Mouse (Mus musculus) cerebellum, postnatal 14 days (tissue): ENCODE results near the gene Notch3.
"Not testable (repeated sequence)": the region's sequence is repeated elsewhere in the genome, so short reads cannot be mapped to it uniquely, and the experiment has no call there.

Experiments used
- DNase-seq, 2 experiments: peaks; one replicate each; pipeline ENCODE4 v3.0.0; 2021; ENCODE audit warnings: mixed read lengths in 2 of 2

Notch3 gene

DNA sequence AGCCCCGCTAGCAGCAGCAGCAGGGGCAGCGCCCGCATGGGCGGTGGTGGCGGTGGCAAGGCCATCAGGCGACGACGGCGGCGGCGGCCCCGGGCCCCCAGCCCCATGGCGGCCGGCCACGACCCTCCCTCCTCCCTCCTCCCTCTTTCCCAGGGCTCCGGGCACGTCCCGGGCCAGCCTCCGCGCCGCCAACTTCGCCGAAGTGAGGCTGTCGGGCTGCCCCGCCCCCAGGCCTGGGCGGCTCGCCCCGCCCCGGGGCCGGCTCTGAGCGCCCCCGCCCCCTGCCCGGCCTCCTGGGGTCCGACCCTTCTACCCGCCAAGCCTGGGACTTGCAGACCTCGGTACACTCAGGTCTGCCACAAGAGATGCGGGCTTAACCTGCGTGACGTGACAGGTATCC lies at the start of gene Notch3:
Gene Notch3 (minus strand): TSS at position 166 of the 400 bp plus-strand sequence.
- peak in 1 of 2 experiments; percentile 34 for DNase-seq

DNA sequence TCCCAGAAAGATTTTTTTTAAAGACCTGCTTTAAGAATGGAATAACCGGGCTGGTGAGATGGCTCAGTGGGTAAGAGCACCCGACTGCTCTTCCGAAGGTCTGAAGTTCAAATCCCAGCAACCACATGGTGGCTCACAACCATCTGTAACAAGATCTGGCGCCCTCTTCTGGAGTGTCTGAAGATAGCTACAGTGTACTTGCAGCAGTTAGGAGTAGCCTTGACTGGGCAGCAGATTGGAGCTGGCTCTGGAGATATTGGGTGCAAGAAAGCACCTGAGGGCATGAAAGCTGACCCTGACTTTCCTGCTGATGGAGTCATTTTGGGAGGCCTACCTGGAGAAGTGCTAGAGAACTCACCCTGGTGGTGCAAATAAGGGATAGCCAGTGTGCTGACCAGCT lies 48.9 kb upstream of the Notch3 start:
- DNase-seq, result not testable (repeated sequence)

DNA sequence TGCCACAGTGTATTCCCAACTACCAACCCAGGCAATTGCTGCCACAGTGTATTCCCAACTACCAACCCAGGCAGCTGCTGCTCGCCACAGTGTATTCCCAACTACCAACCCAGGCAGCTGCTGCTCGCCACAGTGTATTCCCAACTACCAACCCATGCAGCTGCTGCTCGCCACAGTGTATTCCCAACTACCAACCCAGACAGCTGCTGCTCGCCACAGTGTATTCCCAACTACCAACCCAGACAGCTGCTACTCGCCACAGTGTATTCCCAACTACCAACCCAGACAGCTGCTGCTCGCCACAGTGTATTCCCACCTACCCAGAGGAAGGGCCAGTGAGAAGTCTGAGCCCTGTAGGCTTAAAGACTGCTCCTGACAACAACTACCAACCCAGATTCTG lies 44.9 kb upstream of the Notch3 start:
- DNase-seq, result not testable (repeated sequence)

DNA sequence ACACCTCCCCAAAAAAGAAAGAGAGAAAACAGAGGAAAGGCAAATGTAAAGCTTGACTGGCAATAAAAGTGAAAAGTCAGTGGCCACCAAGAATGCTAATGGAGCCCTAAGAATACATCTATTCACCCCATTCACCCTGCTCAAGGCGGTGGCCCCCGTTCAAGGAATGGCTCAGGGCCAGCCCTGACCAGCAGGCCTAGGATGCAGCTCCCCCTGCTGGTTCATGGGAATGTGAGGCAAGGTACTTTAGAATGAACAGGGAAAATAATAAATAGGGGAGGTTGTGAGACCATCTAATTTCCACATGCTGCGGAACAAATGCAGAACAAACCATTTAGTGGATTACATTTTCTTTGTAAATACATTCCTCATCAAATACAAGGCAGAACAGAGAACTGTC lies 43.1 kb upstream of the Notch3 start:
- peak; percentile 80 to 85 for DNase-seq

DNA sequence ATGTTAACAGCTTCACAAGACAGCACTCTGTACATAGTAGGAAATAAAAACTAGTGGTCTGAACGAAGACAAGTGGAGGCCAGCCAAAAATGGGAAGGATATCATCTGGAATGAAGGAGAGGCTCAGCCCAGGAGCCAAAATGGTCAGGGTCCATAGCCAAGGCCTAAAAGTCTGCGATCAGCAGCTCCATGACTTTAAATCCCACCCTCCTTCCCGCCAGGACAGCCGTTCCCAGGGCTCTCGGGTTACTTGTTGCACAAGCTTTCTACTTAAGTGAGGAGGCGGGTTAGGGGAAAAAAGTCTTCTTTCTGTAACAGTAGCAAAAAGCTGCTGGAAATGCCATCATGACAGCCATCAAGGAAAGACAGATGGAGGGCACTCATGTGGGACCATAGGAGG lies 42.5 kb upstream of the Notch3 start:
- DNase-seq, result no peak

DNA sequence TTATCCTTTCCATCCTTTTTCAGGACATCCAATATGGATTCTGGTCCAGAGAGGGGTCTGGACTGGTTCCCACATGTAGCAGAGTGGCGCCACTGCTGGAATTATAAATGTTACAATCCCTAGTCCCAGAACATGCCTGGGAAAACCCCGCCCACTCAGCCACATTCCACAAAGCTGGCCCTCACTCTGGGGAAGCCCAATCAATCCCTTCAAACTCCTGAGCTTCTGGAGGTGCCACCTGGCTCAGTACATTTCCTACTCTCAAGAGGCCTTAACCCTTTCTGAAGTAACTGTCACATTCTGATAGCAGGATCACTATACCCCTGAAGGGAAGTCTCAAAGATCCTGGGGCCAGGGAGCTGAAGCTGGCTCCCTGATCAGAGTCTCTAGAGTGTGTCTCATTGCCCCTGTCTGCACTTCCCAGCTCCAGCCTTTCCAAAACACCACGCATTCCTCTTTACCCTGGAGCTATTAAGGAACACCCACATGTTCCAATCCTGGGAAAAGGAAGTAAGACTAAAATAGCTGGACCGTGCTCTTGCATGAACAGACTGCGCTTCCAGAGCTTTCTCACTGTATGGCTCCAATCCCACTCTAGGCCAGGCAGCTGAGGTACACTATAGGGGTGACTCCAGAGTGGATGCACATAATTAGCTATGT lies 41.1 kb upstream of the Notch3 start:
- DNase-seq, result no peak

DNA sequence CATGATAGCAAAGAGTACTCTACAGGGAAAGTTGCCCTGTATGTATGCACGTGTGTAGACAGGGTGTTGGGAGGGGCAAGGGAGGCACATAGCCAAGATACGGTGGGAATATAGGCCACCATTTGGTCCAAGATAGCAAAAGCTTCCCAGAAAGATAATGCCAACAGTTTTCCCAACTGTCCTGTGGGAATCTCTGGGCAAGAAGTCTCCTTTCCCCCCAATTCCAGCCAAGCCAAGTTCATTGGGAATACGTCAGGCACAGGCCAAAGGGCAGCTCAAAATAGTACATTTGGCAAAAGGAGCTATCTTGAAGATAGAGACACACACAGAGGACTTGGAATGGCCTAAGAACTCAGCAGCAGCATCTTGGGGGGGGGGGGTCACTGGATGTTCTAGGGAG lies 38.7 kb upstream of the Notch3 start:
- DNase-seq, result no peak

DNA sequence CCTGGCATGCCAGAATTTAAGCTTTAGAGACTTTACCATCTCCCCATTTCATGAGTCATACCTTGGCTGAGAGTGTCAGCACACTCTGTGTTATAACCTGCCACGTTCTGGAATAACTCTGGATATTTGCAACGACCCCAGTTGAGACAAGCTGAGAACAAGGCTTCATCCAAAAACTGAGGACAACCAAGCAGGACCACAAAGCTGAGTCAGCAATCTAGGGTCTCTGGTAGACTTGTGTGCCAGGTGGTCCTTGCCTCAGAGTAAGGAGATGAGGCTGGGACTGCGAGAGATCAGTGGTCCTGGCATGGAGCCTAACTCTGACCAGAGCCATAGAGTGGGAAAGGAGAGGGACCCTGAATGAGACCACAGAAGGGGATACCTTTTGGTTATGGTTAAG lies 36.3 kb upstream of the Notch3 start:
- no peak for DNase-seq

DNA sequence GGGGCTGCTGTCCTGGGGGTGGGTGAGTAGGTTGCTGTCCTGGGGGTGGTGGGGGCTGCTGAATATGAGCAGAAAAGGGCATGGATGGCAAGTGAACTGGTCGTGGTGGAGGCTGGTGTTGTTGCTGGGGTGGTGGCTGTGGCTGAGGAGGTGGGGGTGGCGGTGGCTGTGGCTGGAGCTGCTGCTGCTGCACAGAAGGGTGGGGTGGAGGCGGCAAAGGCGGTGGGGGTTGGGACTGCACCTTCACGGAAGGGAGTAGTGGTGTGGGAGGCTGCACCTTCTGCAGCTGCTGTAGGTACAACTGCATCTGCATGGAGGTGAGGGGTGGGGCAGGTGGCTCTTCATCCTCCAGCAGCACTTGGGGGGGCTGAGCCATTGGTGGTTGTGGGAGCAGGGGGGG lies 34.4 kb upstream of the Notch3 start:
- no peak for DNase-seq

DNA sequence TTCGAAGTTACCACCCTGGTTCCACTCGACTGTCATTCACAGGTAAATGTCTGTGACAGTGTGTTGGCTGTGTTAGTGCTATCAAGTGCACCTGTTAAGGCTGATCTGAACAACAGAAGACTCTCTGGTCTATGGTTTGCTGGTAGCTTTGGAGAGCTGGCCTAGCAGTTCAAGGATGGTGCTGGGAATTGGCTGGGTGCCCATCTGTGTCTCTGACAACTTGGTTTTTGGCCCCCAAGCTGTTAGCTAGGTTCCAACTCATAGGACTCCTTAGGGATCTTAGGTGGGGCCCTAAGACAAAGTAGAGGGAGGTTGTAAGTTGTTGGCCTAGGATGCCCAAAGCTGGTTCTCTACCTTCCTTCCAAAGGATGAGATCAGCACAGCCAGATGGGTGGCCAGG lies 33.1 kb upstream of the Notch3 start:
- no peak for DNase-seq

DNA sequence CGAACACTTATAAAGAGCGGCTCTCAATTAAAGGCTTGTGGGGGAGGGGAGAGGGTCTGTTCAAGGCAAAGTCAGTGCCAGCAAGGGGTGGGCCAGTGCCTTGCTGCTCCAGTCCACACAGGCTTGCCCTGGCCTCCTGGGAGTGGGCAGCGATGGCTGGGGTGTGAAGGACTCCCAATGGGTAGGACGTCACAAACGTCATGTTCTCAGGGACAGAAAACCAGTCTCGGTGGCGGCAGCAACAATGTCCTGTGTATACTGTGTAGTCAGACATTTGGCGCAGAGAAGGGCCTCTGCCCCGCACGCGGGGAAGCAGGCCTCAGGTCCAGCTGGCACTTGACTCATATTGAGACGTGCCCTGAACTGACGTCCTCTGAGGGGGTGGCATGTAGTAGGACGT lies 30.5 kb upstream of the Notch3 start:
- peak; percentile 45 to 48 for DNase-seq

DNA sequence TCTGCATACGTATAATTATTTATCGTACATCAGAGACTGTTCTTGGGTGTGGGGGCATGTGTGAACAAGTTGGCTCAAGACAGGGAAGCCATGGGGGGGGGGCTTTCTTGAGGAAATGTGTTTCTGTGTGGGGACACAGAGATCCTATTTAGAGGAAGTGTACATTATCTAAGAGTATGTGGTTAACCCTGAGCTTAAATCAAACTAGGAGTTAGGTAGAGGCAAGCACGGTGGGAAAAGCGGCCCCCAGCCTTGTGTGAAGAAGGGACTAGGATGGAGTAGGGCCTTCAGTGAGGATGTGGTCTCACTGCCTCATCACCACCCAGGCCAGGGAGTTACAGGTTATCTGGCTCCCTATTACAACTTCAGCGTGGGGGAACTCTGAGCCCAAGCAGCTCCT lies 29.1 kb upstream of the Notch3 start:
- DNase-seq, result no peak

DNA sequence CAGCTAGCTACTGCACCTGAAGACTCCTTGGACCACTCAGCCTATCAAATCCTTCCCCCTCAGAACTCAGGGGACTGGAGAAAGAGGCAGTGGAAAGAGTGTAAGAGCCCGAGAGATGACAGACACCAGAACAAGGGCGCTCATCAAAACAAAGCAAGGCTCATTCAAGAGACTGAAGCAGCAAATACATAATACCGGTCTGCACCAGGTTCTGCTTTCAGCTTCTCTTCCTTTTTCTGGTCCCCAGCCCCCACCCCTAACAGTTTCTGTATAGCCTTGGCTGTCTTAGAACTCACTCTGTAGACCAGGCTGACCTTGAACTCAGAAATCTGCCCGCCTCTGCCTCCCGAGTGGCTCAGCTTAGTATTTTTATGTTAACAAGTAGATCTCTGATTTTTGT lies 26.4 kb upstream of the Notch3 start:
- no peak for DNase-seq

DNA sequence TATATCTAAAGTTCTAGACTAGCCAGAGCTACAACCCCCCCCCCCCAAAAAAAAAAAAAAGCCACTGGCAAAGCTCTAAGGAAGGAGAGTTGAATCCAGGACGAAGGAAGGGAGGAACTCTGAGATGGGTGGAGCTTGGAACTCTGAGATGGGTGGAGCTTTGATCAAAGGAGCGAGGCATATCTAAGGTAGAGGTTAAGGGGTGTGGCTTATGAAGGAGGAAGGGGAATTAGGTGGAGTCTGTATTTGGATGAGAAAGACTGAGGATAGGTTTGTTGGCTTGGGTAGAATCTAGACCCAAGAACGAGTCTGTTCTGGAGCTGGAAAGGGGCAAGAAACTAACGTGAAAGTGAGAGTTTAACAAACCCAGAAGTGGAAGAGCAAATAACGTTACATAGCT lies 23.2 kb upstream of the Notch3 start:
- no peak for DNase-seq

DNA sequence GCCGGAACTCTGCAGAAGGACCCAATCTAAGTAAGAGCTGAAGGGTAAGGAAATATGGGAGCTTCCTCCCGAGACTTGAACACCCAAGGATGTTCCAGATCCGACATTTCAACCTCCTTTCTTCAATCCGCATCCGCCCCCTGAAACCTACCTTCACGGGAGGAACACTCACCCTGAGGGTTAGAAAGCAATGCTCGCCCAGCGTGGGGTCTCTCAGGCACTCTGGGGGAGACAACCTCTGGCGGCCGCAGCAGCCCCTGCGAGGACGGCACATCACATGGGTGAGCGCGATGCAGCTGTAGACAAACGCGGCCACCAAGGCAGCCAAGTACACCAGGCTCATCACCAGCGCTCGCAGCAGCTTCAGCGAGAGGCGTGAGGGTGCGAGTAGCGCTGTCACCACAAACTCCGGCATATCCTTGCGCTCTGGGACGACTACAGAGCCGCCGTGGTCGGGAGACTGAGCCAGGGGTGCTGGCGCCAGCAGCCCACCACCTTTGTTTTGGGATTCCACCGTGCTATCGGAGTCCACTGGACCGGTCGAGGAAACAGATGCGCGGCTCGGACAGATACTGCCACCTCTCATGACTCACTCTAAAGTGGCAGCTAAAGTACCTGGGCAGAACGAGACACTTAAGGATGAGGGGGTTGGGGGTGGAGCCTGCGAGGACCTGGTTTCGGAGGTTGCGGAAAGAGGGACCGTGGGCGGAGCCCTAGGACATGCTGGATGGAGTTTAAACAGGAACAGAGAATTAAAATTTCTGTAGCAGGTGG lies 22.4 kb upstream of the Notch3 start, which contains the start of gene Ephx3:
Gene Ephx3 (minus strand): TSS at position 687 of the 774 bp plus-strand sequence.
- no peak for DNase-seq

DNA sequence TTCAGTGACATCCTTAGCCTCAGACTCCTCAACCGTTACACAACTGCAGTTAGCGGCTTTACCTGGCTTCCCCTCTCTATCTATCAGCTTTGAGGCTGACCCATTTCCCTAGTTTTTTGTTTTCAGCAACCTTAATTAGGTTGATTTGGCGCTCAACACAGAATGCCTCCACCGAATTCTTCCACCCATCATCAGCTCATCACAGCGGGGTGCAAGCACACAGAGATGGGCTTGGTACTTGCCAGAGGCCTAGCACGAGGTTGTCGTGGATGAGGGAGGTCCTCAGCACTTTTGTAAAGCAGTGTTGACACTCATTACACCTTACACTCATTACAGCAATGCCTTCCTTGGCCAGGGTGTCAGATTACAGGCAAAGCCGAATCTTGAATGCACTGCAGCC lies 16.4 kb upstream of the Notch3 start:
- DNase-seq, result no peak

DNA sequence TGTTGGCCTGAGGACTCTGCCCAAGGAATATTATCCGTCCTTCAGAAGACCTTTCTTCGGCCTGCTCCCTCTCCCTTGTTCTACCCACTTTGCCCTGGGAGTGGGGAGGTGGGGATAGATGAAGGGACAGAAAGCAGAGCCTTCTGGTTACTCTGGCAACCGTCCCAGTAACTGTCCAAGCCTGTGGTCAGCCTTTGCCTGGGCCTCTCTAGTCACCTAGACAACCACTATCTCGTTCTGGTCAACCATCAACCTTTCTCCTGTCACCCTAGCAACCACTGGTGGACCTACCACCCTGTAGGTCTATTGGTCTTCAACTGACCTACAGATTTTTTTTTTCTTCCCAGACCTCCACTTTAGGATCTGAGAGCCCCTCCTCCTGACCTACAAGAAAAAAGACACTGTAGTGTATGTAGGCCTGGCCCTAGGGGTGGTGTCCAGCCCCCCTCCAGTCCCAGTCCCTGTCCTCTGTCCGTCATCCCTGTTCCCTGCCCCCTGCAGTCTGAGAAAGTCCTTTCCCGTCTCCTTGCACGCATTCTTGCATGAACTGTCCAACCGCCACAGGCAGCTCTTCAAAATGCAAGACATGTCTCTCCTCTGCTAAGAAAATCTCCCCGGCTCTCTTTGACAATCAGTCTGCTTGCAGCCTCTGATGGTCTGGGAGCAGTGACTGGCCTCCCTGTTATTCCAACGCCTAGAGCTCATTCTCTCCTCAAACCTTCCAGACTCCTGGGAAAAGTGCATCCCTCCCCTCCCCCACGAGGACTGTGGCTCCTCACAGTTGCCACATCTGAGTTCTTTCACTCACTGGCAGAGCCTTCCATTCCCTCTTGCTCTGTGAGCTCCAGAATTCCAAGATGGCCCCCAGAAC lies 13.2 kb upstream of the Notch3 start:
- DNase-seq, result peak; percentile 31 to 55

DNA sequence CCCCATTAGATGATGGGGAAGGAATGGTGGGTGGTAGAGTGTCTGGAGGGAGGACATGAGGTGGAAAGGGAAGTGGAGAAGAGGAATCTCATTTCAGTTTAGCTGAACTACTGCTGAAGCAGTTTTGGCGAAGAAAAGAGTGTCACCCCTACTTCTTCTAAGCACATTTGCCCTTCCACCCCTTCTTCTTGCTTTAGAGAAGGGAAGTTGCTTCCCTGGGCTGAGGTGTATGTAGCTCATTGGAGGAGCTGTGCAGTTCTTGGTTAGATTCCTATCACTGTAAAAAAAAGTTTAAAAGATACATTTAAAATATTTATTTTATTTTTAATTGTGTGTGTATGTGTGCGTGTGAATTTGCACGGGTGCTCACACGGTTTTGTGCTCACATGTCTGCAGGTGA lies 10.3 kb upstream of the Notch3 start:
- DNase-seq, result no peak

DNA sequence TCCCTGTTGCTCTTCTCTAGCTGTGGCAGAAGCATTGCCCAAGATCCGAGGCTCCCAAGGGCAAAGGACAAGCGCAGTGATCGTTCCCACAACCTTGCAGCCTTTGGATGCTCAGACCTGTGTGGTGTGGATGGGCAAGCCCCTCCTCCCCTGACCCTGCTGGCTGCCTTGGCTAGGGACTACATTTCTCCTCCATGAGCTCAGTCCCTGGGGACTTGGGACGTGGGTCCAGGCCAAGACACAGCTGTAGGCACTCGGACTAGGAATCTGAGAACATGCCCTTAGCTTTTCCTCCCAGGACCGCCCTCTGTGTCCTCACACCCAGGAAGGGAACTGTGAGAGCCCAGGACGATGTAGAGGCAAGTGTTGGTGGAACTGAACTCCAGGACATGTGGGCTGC lies 6.5 kb upstream of the Notch3 start:
- no peak for DNase-seq

DNA sequence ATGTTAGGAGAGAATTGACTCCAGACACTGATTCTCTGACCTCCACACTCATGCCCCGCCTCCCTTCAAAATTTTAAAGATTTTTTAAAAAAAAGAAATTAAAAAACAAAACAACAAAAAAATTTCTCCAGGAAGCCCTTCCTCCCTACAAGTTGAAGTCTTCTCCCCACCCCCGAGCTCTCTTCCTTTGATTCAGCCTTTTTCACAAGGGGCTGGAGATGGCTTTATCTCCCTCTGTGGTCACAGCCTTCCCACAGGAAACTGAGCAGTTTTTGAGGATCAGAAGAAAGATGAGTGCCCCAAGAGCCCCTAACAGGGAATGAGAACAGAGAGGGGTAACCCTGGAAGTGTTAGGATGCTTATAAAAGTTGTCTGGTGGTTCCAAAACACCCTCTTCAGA lies 5.8 kb upstream of the Notch3 start:
- no peak for DNase-seq

DNA sequence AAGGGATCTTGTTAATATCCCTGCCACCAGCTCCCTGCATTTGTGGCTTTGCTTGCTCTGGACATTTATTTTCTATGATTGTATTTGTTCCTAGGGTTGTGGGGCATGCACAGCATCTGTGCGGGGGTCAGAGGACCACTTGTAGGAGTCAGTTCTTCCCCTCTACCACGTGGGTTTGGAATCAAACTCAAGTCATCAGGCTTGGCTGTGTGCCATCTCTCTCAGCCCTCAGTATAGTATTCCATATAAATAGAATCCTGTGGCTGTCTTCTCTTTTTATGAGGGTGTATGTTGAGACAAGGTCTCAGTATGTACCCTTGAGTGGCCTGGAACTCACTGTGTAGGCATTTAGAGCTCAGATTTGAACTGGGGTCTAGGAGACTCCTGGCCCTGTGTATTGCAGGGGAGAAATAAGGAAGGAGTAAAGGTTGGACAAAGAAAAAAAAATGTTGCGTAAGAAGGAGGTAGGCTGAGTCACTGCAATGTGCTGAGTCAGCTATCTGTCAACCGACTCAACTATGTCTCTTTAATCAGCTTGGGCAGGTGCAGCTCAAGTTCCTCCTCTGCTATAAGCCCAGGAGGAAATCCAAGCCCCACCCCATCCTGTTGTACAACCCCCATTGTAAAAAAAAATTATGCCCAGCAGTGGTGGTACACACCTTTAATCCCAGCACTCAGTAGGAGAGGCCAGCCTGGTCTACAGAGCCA lies 3.0 kb upstream of the Notch3 start:
- no peak for DNase-seq

DNA sequence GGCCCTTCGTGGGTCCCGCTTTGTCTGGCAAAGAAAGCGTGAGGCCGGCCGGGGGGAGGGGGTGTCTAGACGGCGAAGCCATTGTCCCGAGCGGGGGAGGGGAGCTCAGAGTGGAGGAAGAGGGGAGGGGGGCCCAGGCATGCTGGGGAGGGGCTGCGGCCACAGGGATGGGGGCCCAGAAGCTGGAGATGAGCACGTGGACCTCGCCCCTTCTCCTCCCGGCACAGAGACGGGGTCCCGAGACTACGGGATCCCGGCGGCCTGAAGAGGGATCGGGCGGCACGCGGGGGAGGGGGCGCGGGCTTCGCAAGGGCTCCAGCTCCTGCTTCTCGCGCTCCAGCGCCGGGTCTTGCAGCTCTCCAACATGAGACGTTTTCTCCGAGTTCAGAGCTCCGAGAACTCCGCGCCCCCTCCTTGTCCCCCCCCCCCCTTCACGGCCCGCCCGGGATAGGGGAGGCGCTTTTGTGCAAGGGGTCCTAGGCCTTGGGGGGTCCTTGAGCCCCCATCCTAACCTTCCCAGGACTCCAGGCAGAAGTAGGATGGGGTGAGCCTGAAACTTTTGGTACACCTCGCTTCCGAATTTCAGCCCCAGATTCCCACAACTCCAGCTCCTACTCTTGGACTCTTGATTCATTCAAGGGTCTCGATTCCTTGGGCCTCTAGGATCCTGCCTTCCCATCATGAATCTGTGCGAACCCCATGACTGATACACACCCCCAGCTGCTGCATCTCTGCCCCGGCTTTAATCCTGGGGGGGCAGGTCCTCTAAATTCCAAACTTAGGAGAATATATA lies 653 bp downstream of the Notch3 start:
- DNase-seq, result peak; percentile 53 to 74
